Mouse (Mus musculus) kidney, postnatal 4 days (tissue): ENCODE results near the gene Fgr.
A peak's percentile ranks its signal among the peaks of the same experiment; 100 is the strongest.
"Not testable (repeated sequence)": the region's sequence is repeated elsewhere in the genome, so short reads cannot be mapped to it uniquely, and the experiment has no call there.

Experiments
- DNase-seq, 2 experiments: peaks; one replicate each; pipeline ENCODE4 v3.0.0; 2021; ENCODE audit warnings: mixed read lengths in 2 of 2

The Fgr gene

GRCm38 (mm10) chr4:132993553-132993952 is 19.7 kb downstream of the Fgr start:
- no peak for DNase-seq

GRCm38 (mm10) chr4:132997469-132998237 is 23.8 kb downstream of the Fgr start:
- DNase-seq: no peak

- DNase-seq: peak; percentile 68 to 75
These were observed 29.0 kb downstream of the Fgr start for GRCm38 (mm10) chr4:133002896-133003295.

GRCm38 (mm10) chr4:133003316-133004018 is 29.6 kb downstream of the Fgr start:
- no peak for DNase-seq

DNA sequence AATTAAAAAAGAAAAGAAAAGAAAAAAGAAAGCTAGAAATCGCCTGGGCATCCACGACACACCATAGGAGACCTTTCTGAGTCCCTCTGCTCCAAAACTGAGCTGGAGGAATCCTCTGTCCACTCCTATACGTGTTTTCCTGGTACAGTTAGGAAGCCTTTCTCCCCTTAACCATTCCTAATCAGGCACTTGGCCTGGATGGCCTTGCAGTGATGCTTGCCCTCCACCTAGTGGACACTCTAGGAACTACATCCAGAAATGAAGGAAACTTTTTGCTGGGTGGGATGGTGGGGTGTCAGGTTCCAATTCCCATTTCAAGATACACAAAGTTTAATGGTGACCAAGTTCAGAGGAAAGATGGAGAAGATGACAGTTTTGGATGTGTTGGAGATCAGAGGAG is 31.3 kb downstream of the Fgr start:
- DNase-seq: peak; percentile 67 to 77

DNA sequence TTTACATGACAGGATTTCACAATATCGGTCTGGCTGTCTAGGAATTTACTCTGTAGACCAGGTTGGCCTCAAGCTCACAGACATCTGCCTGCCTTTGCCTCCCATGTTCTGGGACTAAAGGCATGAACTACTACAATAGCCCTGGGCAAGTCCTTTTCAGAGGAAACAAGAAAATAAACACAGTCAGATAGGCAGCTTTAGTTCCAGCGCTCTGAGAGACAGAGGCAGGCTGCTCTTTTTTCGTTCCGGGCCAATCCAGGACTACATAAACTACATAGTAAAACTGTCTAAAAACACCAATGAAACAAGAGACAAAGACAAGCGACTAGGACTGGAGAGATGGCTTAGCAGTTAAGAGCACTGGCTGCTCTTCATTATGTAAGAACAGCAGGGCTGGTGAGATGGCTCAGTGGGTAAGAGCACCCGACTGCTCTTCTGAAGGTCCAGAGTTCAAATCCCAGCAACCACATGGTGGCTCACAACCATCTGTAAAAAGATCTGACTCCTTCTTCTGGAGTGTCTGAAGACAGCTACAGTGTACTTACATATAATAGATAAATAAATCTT is 32.1 kb downstream of the Fgr start:
- not testable (repeated sequence) for DNase-seq

DNA sequence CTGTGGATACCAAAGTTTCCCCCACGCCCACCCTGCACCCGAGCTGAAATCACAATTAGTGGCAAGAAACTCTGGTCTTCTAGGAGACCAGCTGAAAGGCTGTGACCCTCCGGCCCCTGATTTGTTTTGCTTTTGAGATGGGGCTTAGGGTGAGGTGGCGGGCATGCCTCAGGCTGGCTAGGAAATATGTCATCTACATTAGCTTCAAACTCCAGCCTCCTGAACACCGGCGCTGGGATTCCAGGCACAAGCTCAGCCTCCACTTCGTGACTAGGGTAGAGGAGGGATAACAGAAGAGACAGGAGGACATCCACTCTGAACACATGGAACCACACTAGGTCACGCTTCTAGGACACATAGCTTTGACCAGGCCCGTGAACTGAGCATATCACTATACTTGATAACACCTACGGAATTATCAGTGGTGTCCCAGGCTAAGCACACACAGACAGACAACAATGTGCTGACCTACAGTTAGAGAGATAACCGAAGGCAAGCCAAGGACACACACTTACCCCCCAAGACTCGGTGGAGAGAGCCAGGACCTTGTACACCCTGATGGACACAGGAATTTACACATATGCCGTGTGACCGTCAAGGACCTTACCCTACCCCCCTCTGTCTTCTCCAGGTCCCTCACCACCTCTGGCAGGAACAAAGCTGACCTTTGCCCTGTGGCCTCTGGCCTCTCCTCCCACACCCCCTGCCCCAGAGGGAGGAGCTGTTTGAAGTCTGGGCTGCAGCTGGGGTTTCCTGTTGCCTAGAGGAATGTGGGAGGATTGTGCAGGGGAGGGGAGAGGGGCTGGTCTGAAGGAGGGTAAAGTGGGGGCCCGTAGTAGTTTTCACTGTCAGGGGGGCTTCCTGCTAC is 33.9 kb downstream of the Fgr start:
- peak; percentile 59 to 71 for DNase-seq

DNA sequence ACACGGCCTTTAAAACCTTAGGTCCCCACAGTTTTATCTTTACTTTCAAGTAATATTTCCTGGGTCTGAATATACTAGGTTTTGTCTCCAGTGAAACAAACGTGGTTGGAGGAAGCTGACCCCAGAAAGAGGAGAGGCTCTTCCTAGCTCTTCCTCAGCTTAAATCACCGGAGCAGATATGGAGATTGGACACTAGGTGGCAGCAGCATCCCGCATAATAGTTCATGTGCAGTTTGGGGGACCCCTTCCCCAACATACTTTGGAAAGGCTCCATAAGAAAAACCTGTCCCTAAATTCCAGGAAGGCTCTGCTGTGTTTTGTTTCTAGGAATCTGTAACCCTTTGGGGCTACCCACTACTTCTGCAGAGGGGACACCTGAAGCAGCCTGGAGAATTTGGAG is 35.2 kb downstream of the Fgr start:
- peak; percentile 78 to 80 for DNase-seq

GRCm38 (mm10) chr4:133009676-133010075 is 35.8 kb downstream of the Fgr start:
- no peak for DNase-seq

GRCm38 (mm10) chr4:133010611-133011010 is 36.7 kb downstream of the Fgr start:
- peak; percentile 39 to 57 for DNase-seq

GRCm38 (mm10) chr4:133011028-133011820 is 37.3 kb downstream of the Fgr start, which contains the start of gene Ahdc1:
TSS of gene Ahdc1 (plus strand) at chr4:133011260.
- DNase-seq: peak; percentile 95 to 97

DNA sequence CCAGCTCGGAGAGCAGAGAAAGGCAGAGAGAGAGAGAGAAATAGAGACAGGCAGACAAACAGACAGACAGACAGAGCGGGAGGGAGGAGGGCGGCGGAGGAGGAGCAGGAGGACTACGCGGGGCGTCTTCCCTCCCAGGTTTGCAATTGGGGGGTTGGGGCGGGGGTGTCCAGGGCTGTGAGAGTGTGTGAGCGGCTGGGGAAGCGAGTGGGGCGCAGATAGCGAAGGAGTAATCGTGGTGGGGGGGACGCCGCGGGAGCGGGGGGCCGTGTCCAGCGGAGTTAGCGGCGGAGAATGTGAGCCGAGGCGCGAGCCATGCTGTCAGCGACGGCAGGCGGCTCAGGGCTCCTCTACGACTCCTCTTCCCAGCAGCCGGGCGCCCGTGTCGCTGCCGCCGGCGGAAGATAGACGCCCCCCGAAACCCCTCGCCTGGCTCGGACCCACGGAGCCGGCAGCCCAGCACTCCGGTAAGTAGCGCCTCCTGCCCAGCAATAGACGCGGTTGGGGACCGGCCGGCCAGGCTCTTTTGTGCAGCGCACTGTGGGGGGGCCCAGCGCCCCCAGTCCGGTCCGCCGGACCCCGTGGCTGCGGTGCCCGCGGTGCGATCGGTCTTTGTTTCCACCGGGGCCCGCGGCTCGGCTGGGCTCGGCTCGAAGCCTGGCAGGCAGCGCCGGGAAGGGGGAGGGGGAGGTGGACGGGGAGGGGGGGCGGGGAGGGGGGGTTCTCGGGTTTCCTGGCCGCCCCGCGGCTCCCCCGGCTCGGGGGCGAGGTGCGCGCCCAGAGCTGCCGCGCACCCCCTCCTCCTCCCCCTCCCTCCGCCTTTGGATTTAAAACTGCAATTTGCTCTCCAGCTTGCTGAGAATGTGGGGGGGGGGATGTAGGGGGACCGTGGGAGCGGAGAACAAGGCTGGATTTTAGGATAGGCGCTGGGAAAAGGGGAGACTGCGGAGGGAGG is 38.2 kb downstream of the Fgr start:
- peak; percentile 77 to 86 for DNase-seq

- DNase-seq: peak; percentile 65 to 75
These were observed 38.9 kb downstream of the Fgr start for GRCm38 (mm10) chr4:133012776-133013265.

GRCm38 (mm10) chr4:133013266-133013891 is 39.5 kb downstream of the Fgr start:
- DNase-seq: peak; percentile 68 to 80

DNA sequence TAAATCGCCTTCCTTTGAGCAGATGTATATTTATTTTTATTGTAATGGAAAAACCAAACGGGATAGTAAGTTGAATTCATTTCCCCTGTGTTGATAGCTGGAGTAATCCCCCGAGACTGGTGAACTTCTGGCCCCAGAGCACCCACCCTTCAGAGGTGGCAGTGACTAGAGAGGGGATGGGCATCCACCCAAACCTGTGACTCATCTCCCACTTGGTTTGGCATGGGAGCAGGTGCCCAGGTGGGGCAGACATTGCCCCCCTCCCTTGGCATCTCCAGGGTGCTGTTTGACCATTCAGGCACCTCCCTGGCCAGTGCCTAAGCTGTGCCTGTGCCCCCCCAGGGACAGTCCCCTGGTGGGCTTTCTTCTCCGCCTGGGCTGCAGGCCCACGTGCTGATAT is 40.2 kb downstream of the Fgr start:
- DNase-seq: no peak

GRCm38 (mm10) chr4:133014896-133015709 is 41.2 kb downstream of the Fgr start:
- DNase-seq: no peak

DNA sequence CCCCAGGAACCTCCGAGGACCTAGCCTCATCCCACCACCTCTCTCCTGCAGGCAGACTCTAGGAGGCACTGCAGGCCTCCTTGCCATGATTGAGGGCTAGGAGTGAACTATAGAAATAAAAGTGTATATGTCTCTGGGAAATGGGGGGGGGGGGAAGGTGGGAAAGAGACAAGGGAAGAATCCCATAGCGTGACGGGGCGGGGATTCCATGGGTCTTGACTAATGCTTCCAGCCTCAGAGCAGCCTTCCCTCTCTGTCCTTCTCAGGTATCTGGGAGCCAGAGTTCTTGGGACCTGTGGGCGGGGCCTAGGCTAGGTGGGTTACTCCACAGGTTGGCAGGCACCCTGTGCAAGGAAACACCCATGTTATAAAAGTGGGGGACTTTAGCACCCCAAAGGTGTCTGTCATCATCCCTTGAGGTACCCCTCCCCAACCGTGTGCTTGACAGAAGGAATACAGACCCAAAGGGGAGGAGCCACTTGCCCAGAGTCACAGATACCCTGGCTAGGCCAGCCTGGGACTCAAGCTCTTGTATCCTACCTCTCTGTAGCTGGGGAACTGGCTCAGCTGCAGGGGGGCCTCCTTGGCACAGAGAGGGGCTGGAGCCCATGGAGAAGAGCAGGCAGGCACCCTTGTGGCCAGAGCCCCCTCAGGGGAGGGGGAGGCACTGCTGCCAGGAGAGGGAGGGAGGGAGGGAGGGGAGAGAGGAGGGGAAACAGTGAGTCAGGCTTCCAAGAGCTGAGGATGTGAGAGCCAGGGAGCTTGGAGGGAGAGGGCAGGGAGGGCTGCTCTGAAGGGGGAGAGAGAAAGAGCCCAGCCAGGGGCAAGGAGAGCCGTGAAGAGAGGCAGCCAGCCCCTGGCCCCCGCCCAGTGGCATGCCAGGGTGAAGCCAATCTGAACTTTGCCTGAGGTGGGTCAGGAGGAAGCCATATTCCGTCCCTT is 42.1 kb downstream of the Fgr start:
- DNase-seq: peak; percentile 30 to 52
